Mouse (Mus musculus): ENCODE results near the gene Sp4. TPM values are rescaled to one million over a fixed set of nuclear protein-coding genes. Genes with fewer than 3 reads are reported as not detected.

Sp4 gene
- polyA plus RNA-seq, 1 experiment from 2014 or later, result 5.9 TPM

GRCm38 (mm10) chr12:118255292-118255782 is 45.9 kb downstream of the Sp4 start:
- H3K27me3 ChIP-seq (replicated peaks), result no peaks in the 10 kb centered on the region
- no peak overlapping the region for H3K27ac ChIP-seq
- no peak overlapping the region for H3K4me2 ChIP-seq (replicated peaks)
- H3K9ac ChIP-seq, result no peak overlapping the region
- H3K4me1 ChIP-seq (replicated peaks), result no peaks in the 10 kb centered on the region
- H3K36me3 ChIP-seq, result no peaks in the 10 kb centered on the region
- WGBS, result 70% methylated on average over 1 of the region's 1 CpGs
- no peak overlapping the region for H3K4me3 ChIP-seq (replicated peaks)
- no peaks in the 10 kb centered on the region for H3K9me3 ChIP-seq
- ATAC-seq, result peak; percentile 28; the same call in 1 of the 2 replicates

GRCm38 (mm10) chr12:118221182-118221581 is 80.1 kb downstream of the Sp4 start:
- Histone ChIP-seq H3K4me2 (replicated peaks) (no peak overlapping the region), H3K4me1 (replicated peaks) (no peaks in the 10 kb centered on the region), H3K27me3 (replicated peaks) (no peaks in the 10 kb centered on the region), H3K4me3 (replicated peaks) (no peak overlapping the region), H3K9ac (no peak overlapping the region), H3K27ac (no peak overlapping the region), H3K9me3 (no peaks in the 10 kb centered on the region), H3K36me3 (no peaks in the 10 kb centered on the region)
- ATAC-seq, result no peak
- 52% methylated on average over 3 of the region's 3 CpGs for WGBS

- no peaks in the 10 kb centered on the region for H3K4me1 ChIP-seq (replicated peaks)
- H3K36me3 ChIP-seq, result no peaks in the 10 kb centered on the region
- no peak overlapping the region for H3K27ac ChIP-seq
- no peak overlapping the region for H3K4me3 ChIP-seq (replicated peaks)
- no peak overlapping the region for H3K9ac ChIP-seq
- ATAC-seq, result no peak
- no peaks in the 10 kb centered on the region for H3K9me3 ChIP-seq
- no peak overlapping the region for H3K4me2 ChIP-seq (replicated peaks)
- no peaks in the 10 kb centered on the region for H3K27me3 ChIP-seq (replicated peaks)
Measured at GRCm38 (mm10) chr12:118220062-118220461, 81.2 kb downstream of the Sp4 start.

- 81% methylated on average over 2 of the region's 2 CpGs for WGBS
- no peak overlapping the region for H3K9ac ChIP-seq
- no peak overlapping the region for H3K4me3 ChIP-seq (replicated peaks)
- no peak overlapping the region for H3K4me2 ChIP-seq (replicated peaks)
- ATAC-seq, result no peak
- H3K27ac ChIP-seq, result no peak overlapping the region
- no peaks in the 10 kb centered on the region for H3K27me3 ChIP-seq (replicated peaks)
- H3K9me3 ChIP-seq, result no peaks in the 10 kb centered on the region
- no peaks in the 10 kb centered on the region for H3K36me3 ChIP-seq
- no peaks in the 10 kb centered on the region for H3K4me1 ChIP-seq (replicated peaks)
Measured at GRCm38 (mm10) chr12:118212163-118212562, 89.1 kb downstream of the Sp4 start.

- H3K9ac ChIP-seq, result peak within 1 kb of the TSS; percentile 22
- peaks cover 9% of the 10 kb centered on the region for H3K27me3 ChIP-seq (replicated peaks)
- peak within 1 kb of the TSS; percentile 48 for H3K4me3 ChIP-seq (replicated peaks)
- under 1% methylated on average over 47 of the region's 47 CpGs for WGBS
- no peaks in the 10 kb centered on the region for H3K9me3 ChIP-seq
- H3K36me3 ChIP-seq, result no peaks in the 10 kb centered on the region
- 0 out of 2 replicates have a peak, but pooled peaks cover 6% of the 10 kb centered on the region for H3K4me1 ChIP-seq (replicated peaks)
- no peak within 1 kb of the TSS for H3K27ac ChIP-seq
- ATAC-seq, result peak; percentile 100
- H3K4me2 ChIP-seq (replicated peaks), result peak within 1 kb of the TSS; percentile 89
Measured at GRCm38 (mm10) chr12:118198386-118199093, 102.7 kb downstream of the Sp4 start, which contains the start of gene Dnah11. TSS of gene Dnah11 (minus strand) at chr12:118199043.

- Histone ChIP-seq H3K9me3 (no peaks in the 10 kb centered on the region), H3K27ac (no peak overlapping the region), H3K36me3 (no peaks in the 10 kb centered on the region), H3K4me2 (replicated peaks) (no peak overlapping the region), H3K4me1 (replicated peaks) (0 out of 2 replicates have a peak, but pooled peaks cover 6% of the 10 kb centered on the region), H3K9ac (no peak overlapping the region), H3K27me3 (replicated peaks) (peaks cover 9% of the 10 kb centered on the region), H3K4me3 (replicated peaks) (no peak overlapping the region)
- ATAC-seq, result no peak
- 70% methylated on average over 2 of the region's 2 CpGs for WGBS
Measured at GRCm38 (mm10) chr12:118196583-118196982, 104.7 kb downstream of the Sp4 start.

GRCm38 (mm10) chr12:118189535-118189934 is 111.7 kb downstream of the Sp4 start:
- no peaks in the 10 kb centered on the region for H3K36me3 ChIP-seq
- peaks cover 17% of the 10 kb centered on the region for H3K4me1 ChIP-seq (replicated peaks)
- H3K27me3 ChIP-seq (replicated peaks), result no peaks in the 10 kb centered on the region
- H3K9ac ChIP-seq, result no peak overlapping the region
- H3K4me3 ChIP-seq (replicated peaks), result no peak overlapping the region
- no peak for ATAC-seq
- 85% methylated on average over 3 of the region's 3 CpGs for WGBS
- H3K9me3 ChIP-seq, result no peaks in the 10 kb centered on the region
- H3K27ac ChIP-seq, result no peak overlapping the region
- no peak overlapping the region for H3K4me2 ChIP-seq (replicated peaks)

- Histone ChIP-seq H3K27ac (no peak overlapping the region), H3K36me3 (no peaks in the 10 kb centered on the region), H3K9me3 (no peaks in the 10 kb centered on the region), H3K9ac (no peak overlapping the region), H3K4me1 (replicated peaks) (peaks cover 17% of the 10 kb centered on the region), H3K4me3 (replicated peaks) (no peak overlapping the region), H3K4me2 (replicated peaks) (peak overlapping the region; percentile 28; the same call in 1 of the 2 replicates), H3K27me3 (replicated peaks) (no peaks in the 10 kb centered on the region)
- ATAC-seq, result peak; percentile 76
- 53% methylated on average over 2 of the region's 2 CpGs for WGBS
Measured at GRCm38 (mm10) chr12:118187663-118188062, 113.6 kb downstream of the Sp4 start.

- Histone ChIP-seq H3K4me2 (replicated peaks) (peak overlapping the region; percentile 28; the same call in 1 of the 2 replicates), H3K27me3 (replicated peaks) (no peaks in the 10 kb centered on the region), H3K9me3 (no peaks in the 10 kb centered on the region), H3K4me1 (replicated peaks) (peaks cover 17% of the 10 kb centered on the region), H3K27ac (peak overlapping the region; percentile 52), H3K4me3 (replicated peaks) (no peak overlapping the region), H3K36me3 (no peaks in the 10 kb centered on the region), H3K9ac (no peak overlapping the region)
- ATAC-seq, result peak; percentile 83
- WGBS, result 10% methylated on average over 4 of the region's 4 CpGs
Measured at GRCm38 (mm10) chr12:118186881-118187489, 114.3 kb downstream of the Sp4 start.

- Histone ChIP-seq H3K4me1 (replicated peaks) (peaks cover 17% of the 10 kb centered on the region), H3K4me3 (replicated peaks) (no peak overlapping the region), H3K9ac (no peak overlapping the region), H3K27ac (peak overlapping the region; percentile 51), H3K27me3 (replicated peaks) (no peaks in the 10 kb centered on the region), H3K36me3 (no peaks in the 10 kb centered on the region), H3K9me3 (no peaks in the 10 kb centered on the region), H3K4me2 (replicated peaks) (peak overlapping the region; percentile 28)
- peak; percentile 77 for ATAC-seq
- WGBS, result 12% methylated on average over 4 of the region's 4 CpGs
Measured at GRCm38 (mm10) chr12:118186120-118186880, 114.9 kb downstream of the Sp4 start.
